Mouse (Mus musculus) urinary bladder, postnatal 36 days (tissue): ENCODE measurements at regions not wholly inside any gene's neighbourhood (a gene's known extent, or its start where the extent isn't known, plus 50 kb on each side); places are given as distances from the start of the nearest gene placed in this dataset.

ENCODE experiments used
- DNase-seq, 2 experiments: peaks; one replicate each; pipeline ENCODE4 v3.0.0; 2022; ENCODE audit warnings: low spot score in 2 of 2, mixed read lengths in 1 of 2

GRCm38 (mm10) chr13:38753722-38754121 lies 94.9 kb upstream of the Eef1e1 start:
- no peak for DNase-seq

GRCm38 (mm10) chr13:38751876-38752275 lies 93.0 kb upstream of the Eef1e1 start:
- DNase-seq, result no peak

GRCm38 (mm10) chr13:38740066-38740465 lies 81.2 kb upstream of the Eef1e1 start:
- no peak for DNase-seq

GRCm38 (mm10) chr13:38736361-38737035 lies 77.6 kb upstream of the Eef1e1 start:
- no peak for DNase-seq

- DNase-seq, result no peak
These were observed 76.4 kb upstream of the Eef1e1 start for GRCm38 (mm10) chr13:38735294-38735693.

GRCm38 (mm10) chr13:38733246-38733645 lies 74.4 kb upstream of the Eef1e1 start:
- no peak for DNase-seq

GRCm38 (mm10) chr13:38725452-38725851 lies 66.6 kb upstream of the Eef1e1 start:
- DNase-seq, result no peak

GRCm38 (mm10) chr13:38721166-38721565 lies 62.3 kb upstream of the Eef1e1 start:
- no peak for DNase-seq

GRCm38 (mm10) chr13:38714838-38715237 lies 56.0 kb upstream of the Eef1e1 start:
- no peak for DNase-seq
